Mouse (Mus musculus): Measurements from ENCODE around the gene Fam107b.
"Not testable (repeated sequence)": the region's sequence is repeated elsewhere in the genome, so short reads cannot be mapped to it uniquely, and the experiment has no call there.

Fam107b gene

GRCm38 (mm10) chr2:3713212-3713681 is 143.0 kb downstream of the Fam107b start:
- DNase-seq = peak; percentile 97

- DNase-seq = peak; percentile 46
Observed at GRCm38 (mm10) chr2:3713682-3714361, 143.5 kb downstream of the Fam107b start.

GRCm38 (mm10) chr2:3714511-3714910 is 144.2 kb downstream of the Fam107b start:
- DNase-seq = no peak

GRCm38 (mm10) chr2:3715424-3715823 is 145.1 kb downstream of the Fam107b start:
- no peak for DNase-seq

- no peak for DNase-seq
Observed at GRCm38 (mm10) chr2:3717268-3717667, 147.0 kb downstream of the Fam107b start.

GRCm38 (mm10) chr2:3717847-3718246 is 147.6 kb downstream of the Fam107b start:
- DNase-seq = no peak

- not testable (repeated sequence) for DNase-seq
Observed at GRCm38 (mm10) chr2:3719436-3720121, 149.3 kb downstream of the Fam107b start.

- no peak for DNase-seq
Observed at GRCm38 (mm10) chr2:3721107-3721506, 150.8 kb downstream of the Fam107b start.

- no peak for DNase-seq
Observed at GRCm38 (mm10) chr2:3721974-3722373, 151.7 kb downstream of the Fam107b start.

GRCm38 (mm10) chr2:3723391-3724106 is 153.3 kb downstream of the Fam107b start:
- DNase-seq = no peak

GRCm38 (mm10) chr2:3726501-3727078 is 156.3 kb downstream of the Fam107b start:
- DNase-seq = no peak

- no peak for DNase-seq
Observed at GRCm38 (mm10) chr2:3727225-3727930, 157.1 kb downstream of the Fam107b start.

GRCm38 (mm10) chr2:3728090-3728489 is 157.8 kb downstream of the Fam107b start:
- DNase-seq = no peak

GRCm38 (mm10) chr2:3729586-3729985 is 159.3 kb downstream of the Fam107b start:
- peak; percentile 70 for DNase-seq

GRCm38 (mm10) chr2:3730744-3731143 is 160.5 kb downstream of the Fam107b start:
- DNase-seq = no peak

- DNase-seq = no peak
Observed at GRCm38 (mm10) chr2:3731316-3732015, 161.2 kb downstream of the Fam107b start.

GRCm38 (mm10) chr2:3737917-3738694 is 167.8 kb downstream of the Fam107b start:
- DNase-seq = no peak

GRCm38 (mm10) chr2:3738734-3739133 is 168.4 kb downstream of the Fam107b start:
- no peak for DNase-seq

- DNase-seq = no peak
Observed at GRCm38 (mm10) chr2:3739351-3739961, 169.2 kb downstream of the Fam107b start.

GRCm38 (mm10) chr2:3740256-3740655 is 170.0 kb downstream of the Fam107b start:
- DNase-seq = no peak

- no peak for DNase-seq
Observed at GRCm38 (mm10) chr2:3740670-3741069, 170.4 kb downstream of the Fam107b start.
